Mouse (Mus musculus) MEL (cell line): ENCODE measurements around the gene Gm40193. TPM values are rescaled to one million over a fixed set of nuclear protein-coding genes. Genes with fewer than 3 reads are reported as not detected.
A peak's percentile ranks its signal among the peaks of the same experiment; 100 is the strongest.

Experiments
- DNase-seq: peaks from one replicate; pipeline ENCODE4 v3.0.0; 2011; ENCODE audit warnings: low read depth, low spot score
- H3K27ac ChIP-seq: 2 replicates; pipeline ENCODE4 v1.5.1; 2012; ENCODE audit warnings: low read depth, mild to moderate bottlenecking, control low read depth, low read length, moderate library complexity; ENCODE audit not compliant: control insufficient read depth
- H3K27me3 ChIP-seq, 2 experiments: fragments of 150-350 bp in 1 of 2; sonication (generic) in 1 of 2; 2 replicates each; pipeline ENCODE4 v1.6.1; 2012; ENCODE audit warnings: low read length in 2 of 2, mild to moderate bottlenecking in 2 of 2, improper control_type of control experiment in 1 of 2, moderate library complexity in 1 of 2; ENCODE audit not compliant: insufficient read depth in 2 of 2, control insufficient read depth in 1 of 2
- H3K36me3 ChIP-seq, 2 experiments: 2 replicates each; pipeline ENCODE4 v1.6.1; 2012 to 2014; ENCODE audit warnings: low read length in 2 of 2, improper control_type of control experiment in 1 of 2, inconsistent platforms in 1 of 2, mild to moderate bottlenecking in 1 of 2; ENCODE audit not compliant: insufficient read depth in 2 of 2, control insufficient read depth in 1 of 2
- H3K4me1 ChIP-seq, 2 experiments: fragments of 150-350 bp in 1 of 2; sonication (generic) in 1 of 2; 2 replicates each; pipeline ENCODE4 v1.6.1; 2012; ENCODE audit warnings: low read length in 2 of 2, improper control_type of control experiment in 1 of 2, mild to moderate bottlenecking in 1 of 2; ENCODE audit not compliant: insufficient read depth in 2 of 2, control insufficient read depth in 1 of 2
- H3K4me3 ChIP-seq, 2 experiments: fragments of 150-350 bp in 1 of 2; sonication (generic) in 1 of 2; 2 replicates each; pipeline ENCODE4 v1.5.1; 2012; ENCODE audit warnings: low read depth in 2 of 2, low read length in 2 of 2, mild to moderate bottlenecking in 2 of 2, moderate library complexity in 2 of 2, control low read depth in 1 of 2, improper control_type of control experiment in 1 of 2; ENCODE audit not compliant: control insufficient read depth in 1 of 2, insufficient read depth in 1 of 2
- H3K79me2 ChIP-seq: 2 replicates; pipeline ENCODE4 v1.6.1; 2012; ENCODE audit warnings: mild to moderate bottlenecking, low read length, moderate library complexity; ENCODE audit not compliant: control insufficient read depth, poor library complexity, insufficient read depth
- H3K9ac ChIP-seq: 2 replicates; pipeline ENCODE4 v1.6.1; 2012; ENCODE audit warnings: low read depth, mild to moderate bottlenecking, control low read depth, low read length, moderate library complexity; ENCODE audit not compliant: control insufficient read depth, poor library complexity, severe bottlenecking
- H3K9me3 ChIP-seq: fragments of 150-350 bp; sonication (generic); replicated peaks from 2 replicates; pipeline ENCODE4 v1.6.1; 2012; ENCODE audit warnings: mild to moderate bottlenecking, low read length, improper control_type of control experiment, moderate library complexity; ENCODE audit not compliant: insufficient read depth
- BHLHE40 ChIP-seq: IDR thresholded peaks from 2 replicates; pipeline ENCODE4 v1.6.1; 2012; ENCODE audit warnings: low read depth, mild to moderate bottlenecking, inconsistent platforms, low read length, improper control_type of control experiment, borderline replicate concordance
- CHD2 ChIP-seq: IDR thresholded peaks from 2 replicates; pipeline ENCODE4 v1.6.1; 2011; ENCODE audit warnings: low read length, improper control_type of control experiment
- CTCF ChIP-seq, 3 experiments: IDR thresholded peaks in 2 of 3; conservative IDR thresholded peaks in 1 of 3; 2 replicates each; pipeline ENCODE4 v1.5.1; 2011 to 2012; ENCODE audit warnings: low read length in 3 of 3, low read depth in 2 of 3, mild to moderate bottlenecking in 2 of 3, improper control_type of control experiment in 1 of 3, inconsistent platforms in 1 of 3, mixed read lengths in 1 of 3, moderate library complexity in 1 of 3; ENCODE audit not compliant: control insufficient read depth in 1 of 3, insufficient read depth in 1 of 3, poor library complexity in 1 of 3, severe bottlenecking in 1 of 3
- ELF1 ChIP-seq: IDR thresholded peaks from 2 replicates; pipeline ENCODE4 v1.6.1; 2014; ENCODE audit warnings: low read depth, mild to moderate bottlenecking, inconsistent platforms, low read length, improper control_type of control experiment, moderate library complexity
- EP300 ChIP-seq, 2 experiments: IDR thresholded peaks; 2 replicates each; pipeline ENCODE4 v1.6.1; 2011; ENCODE audit warnings: improper control_type of control experiment in 2 of 2, low read length in 2 of 2, low read depth in 1 of 2, mild to moderate bottlenecking in 1 of 2
- ETS1 ChIP-seq: IDR thresholded peaks from 2 replicates; pipeline ENCODE4 v1.6.1; 2012; ENCODE audit warnings: low read depth, mild to moderate bottlenecking, inconsistent platforms, low read length, improper control_type of control experiment, moderate library complexity
- GATA1 ChIP-seq: IDR thresholded peaks from 2 replicates; pipeline ENCODE4 v1.6.1; 2011; ENCODE audit warnings: low read depth, low read length, improper control_type of control experiment
- HCFC1 ChIP-seq: IDR thresholded peaks from 2 replicates; pipeline ENCODE4 v1.6.1; 2012; ENCODE audit warnings: low read depth, mild to moderate bottlenecking, inconsistent platforms, low read length, improper control_type of control experiment, moderate library complexity
- JUND ChIP-seq: IDR thresholded peaks from 2 replicates; pipeline ENCODE4 v1.6.1; 2011; ENCODE audit warnings: low read depth, mild to moderate bottlenecking, improper control_type of control experiment, low read length
- KAT2A ChIP-seq: conservative IDR thresholded peaks from 2 replicates; pipeline ENCODE4 v1.6.1; 2012; ENCODE audit warnings: low read depth, low read length, improper control_type of control experiment, inconsistent platforms
- MAFK ChIP-seq: IDR thresholded peaks from 2 replicates; pipeline ENCODE4 v1.6.1; 2011; ENCODE audit warnings: low read depth, mild to moderate bottlenecking, low read length, improper control_type of control experiment, borderline replicate concordance
- MAX ChIP-seq: IDR thresholded peaks from 2 replicates; pipeline ENCODE4 v1.6.1; 2011; ENCODE audit warnings: low read length, improper control_type of control experiment
- MAZ ChIP-seq: IDR thresholded peaks from 2 replicates; pipeline ENCODE4 v1.6.1; 2012; ENCODE audit warnings: low read depth, mild to moderate bottlenecking, inconsistent platforms, low read length, improper control_type of control experiment
- MEF2A ChIP-seq: IDR thresholded peaks from 2 replicates; pipeline ENCODE4 v1.6.1; 2014; ENCODE audit warnings: low read depth, mild to moderate bottlenecking, inconsistent platforms, low read length, improper control_type of control experiment; ENCODE audit not compliant: poor library complexity, insufficient replicate concordance, severe bottlenecking; ENCODE audit errors: extremely low read depth
- MXI1 ChIP-seq: IDR thresholded peaks from 2 replicates; pipeline ENCODE4 v1.6.1; 2011; ENCODE audit warnings: mild to moderate bottlenecking, low read depth, low read length, improper control_type of control experiment
- MYB ChIP-seq: IDR thresholded peaks from 2 replicates; pipeline ENCODE4 v1.6.1; 2011; ENCODE audit warnings: mild to moderate bottlenecking, low read depth, low read length, improper control_type of control experiment
- MYC ChIP-seq: IDR thresholded peaks from 2 replicates; pipeline ENCODE4 v1.6.1; 2011; ENCODE audit warnings: low read depth, mild to moderate bottlenecking, low read length, improper control_type of control experiment, moderate library complexity
- NELFE ChIP-seq: IDR thresholded peaks from 2 replicates; pipeline ENCODE4 v1.6.1; 2011; ENCODE audit warnings: low read depth, low read length, improper control_type of control experiment
- NRF1 ChIP-seq: IDR thresholded peaks from 2 replicates; pipeline ENCODE4 v1.6.1; 2014; ENCODE audit warnings: low read depth, mild to moderate bottlenecking, inconsistent platforms, low read length, improper control_type of control experiment, moderate library complexity; ENCODE audit not compliant: poor library complexity, insufficient read depth, severe bottlenecking
- POLR2A ChIP-seq, 2 experiments: IDR thresholded peaks; 2 replicates each; pipeline ENCODE4 v1.6.1; 2011 to 2012; ENCODE audit warnings: low read length in 2 of 2, mild to moderate bottlenecking in 2 of 2, control low read depth in 1 of 2, improper control_type of control experiment in 1 of 2, low read depth in 1 of 2, moderate library complexity in 1 of 2; ENCODE audit not compliant: control insufficient read depth in 1 of 2, insufficient read depth in 1 of 2, poor library complexity in 1 of 2
- POLR2AphosphoS2 ChIP-seq: IDR thresholded peaks from 2 replicates; pipeline ENCODE4 v1.6.1; 2011; ENCODE audit warnings: low read length, improper control_type of control experiment
- POLR2AphosphoS5 ChIP-seq: IDR thresholded peaks from 2 replicates; pipeline ENCODE4 v1.6.1; 2012; ENCODE audit warnings: low read depth, borderline replicate concordance, mild to moderate bottlenecking, inconsistent platforms, low read length, moderate library complexity, mixed read lengths
- RAD21 ChIP-seq: IDR thresholded peaks from 2 replicates; pipeline ENCODE4 v1.6.1; 2011; ENCODE audit warnings: mild to moderate bottlenecking, low read depth, low read length, improper control_type of control experiment
- RCOR1 ChIP-seq: IDR thresholded peaks from 2 replicates; pipeline ENCODE4 v1.6.1; 2012; ENCODE audit warnings: low read depth, mild to moderate bottlenecking, inconsistent platforms, low read length, improper control_type of control experiment
- SIN3A ChIP-seq: IDR thresholded peaks from 2 replicates; pipeline ENCODE4 v1.6.1; 2012; ENCODE audit warnings: low read length, improper control_type of control experiment, inconsistent platforms
- SMC3 ChIP-seq: IDR thresholded peaks from 2 replicates; pipeline ENCODE4 v1.6.1; 2011; ENCODE audit warnings: low read depth, low read length, improper control_type of control experiment
- TAL1 ChIP-seq: IDR thresholded peaks from 2 replicates; pipeline ENCODE4 v1.6.1; 2012; ENCODE audit warnings: mild to moderate bottlenecking, inconsistent platforms, low read length, moderate library complexity, mixed read lengths
- TBP ChIP-seq: IDR thresholded peaks from 2 replicates; pipeline ENCODE4 v1.8.0; 2011; ENCODE audit warnings: low read depth, low read length, improper control_type of control experiment
- TCF12 ChIP-seq: IDR thresholded peaks from 2 replicates; pipeline ENCODE4 v1.6.1; 2014; ENCODE audit warnings: low read depth, mild to moderate bottlenecking, inconsistent platforms, low read length, improper control_type of control experiment, moderate library complexity
- UBTF ChIP-seq: IDR thresholded peaks from 2 replicates; pipeline ENCODE4 v1.6.1; 2012; ENCODE audit warnings: low read depth, mild to moderate bottlenecking, inconsistent platforms, low read length, improper control_type of control experiment, moderate library complexity, borderline replicate concordance; ENCODE audit not compliant: insufficient read depth
- USF1 ChIP-seq: IDR thresholded peaks from 2 replicates; pipeline ENCODE4 v1.6.1; 2014; ENCODE audit warnings: low read depth, mild to moderate bottlenecking, inconsistent platforms, low read length, improper control_type of control experiment, moderate library complexity
- USF2 ChIP-seq, 2 experiments: IDR thresholded peaks; 2 replicates each; pipeline ENCODE4 v1.6.1; 2011 to 2012; ENCODE audit warnings: improper control_type of control experiment in 2 of 2, low read length in 2 of 2, borderline replicate concordance in 1 of 2, inconsistent platforms in 1 of 2, low read depth in 1 of 2, mild to moderate bottlenecking in 1 of 2; ENCODE audit not compliant: insufficient read depth in 1 of 2
- ZC3H11A ChIP-seq: IDR thresholded peaks from 2 replicates; pipeline ENCODE4 v1.6.1; 2012; ENCODE audit warnings: low read depth, mild to moderate bottlenecking, inconsistent platforms, low read length, improper control_type of control experiment
- ZKSCAN1 ChIP-seq: IDR thresholded peaks from 2 replicates; pipeline ENCODE4 v1.6.1; 2012; ENCODE audit warnings: low read depth, mild to moderate bottlenecking, inconsistent platforms, low read length, improper control_type of control experiment, moderate library complexity
- ZMIZ1 ChIP-seq: IDR thresholded peaks from 2 replicates; pipeline ENCODE4 v1.6.1; 2012; ENCODE audit warnings: low read depth, mild to moderate bottlenecking, inconsistent platforms, low read length, improper control_type of control experiment, moderate library complexity
- ZNF384 ChIP-seq: IDR thresholded peaks from 2 replicates; pipeline ENCODE4 v1.6.1; 2012; ENCODE audit warnings: low read depth, mild to moderate bottlenecking, inconsistent platforms, low read length, improper control_type of control experiment
- polyA plus RNA-seq, 2 experiments: library from polyadenylated mRNA; stranded (reverse) in 1 of 2; unstranded in 1 of 2; fragments of >175 nt in 1 of 2; fragments of >200 nt in 1 of 2; gene quantifications; 2 replicates each; pipeline versions ENCODE4 v1.2.1 to v1.2.4; 2012; ENCODE audit warnings: low replicate concordance in 2 of 2, low read depth in 1 of 2; ENCODE audit not compliant: insufficient read length in 2 of 2, insufficient read depth in 1 of 2, missing spikeins in 1 of 2
- total RNA-seq: library from RNA; depleted of rRNA; stranded (reverse); fragments of 300-350 nt; gene quantifications from 2 replicates; pipeline ENCODE4 v1.2.3, GENCODE M21; 2012

Gene Gm40193
- total and polyA plus RNA-seq, 3 experiments, result not detected

- peak; percentile 92 for DNase-seq
- Histone ChIP-seq H3K27me3 (no peaks in the 10 kb centered on the region), H3K4me1 (peaks cover 0 to 27% of the 10 kb centered on the region in 2 experiments; a peak in 3 of 4 replicates), H3K4me3 (peak within 1 kb of the TSS; percentile 73 to 75), H3K36me3 (peaks cover 0 to 19% of the 10 kb centered on the region in 2 experiments; a peak in 2 of 4 replicates), H3K79me2 (peaks cover 23% of the 10 kb centered on the region), H3K27ac (peak within 1 kb of the TSS; percentile 48), H3K9ac (peak within 1 kb of the TSS; percentile 83), H3K9me3 (no peaks in the 10 kb centered on the region)
- TF ChIP-seq TBP (no peak), MAFK (no peak), USF1 (peak; percentile 74), MEF2A (no peak), TCF12 (peak; percentile 63; the same call in 1 of the 2 replicates), USF2 (IDR thresholded peaks at IDR 0.05; ENCODE audit: borderline replicate concordance in 1 of 2, insufficient read depth in 1 of 2, low read depth in 1 of 2, low read length in 2 of 2) (no peak), CHD2 (no peak), ZNF384 (no peak), TAL1 (peak; percentile 25; the same call in 1 of the 2 replicates), BHLHE40 (no peak), POLR2A (IDR thresholded peaks at IDR 0.05; ENCODE audit: control insufficient read depth in 1 of 2, insufficient read depth in 1 of 2, low read depth in 1 of 2, low read length in 2 of 2, poor library complexity in 1 of 2) (peak; percentile 75 to 87), RCOR1 (no peak), NRF1 (peak; percentile 97), HCFC1 (peak; percentile 21), RAD21 (no peak), JUND (no peak), MYC (0 out of 2 replicates have a peak, but pooled peaks have one; percentile 16), ETS1 (no peak; the same call in 1 of the 2 replicates), GATA1 (peak; percentile 20; the same call in 1 of the 2 replicates), ELF1 (no peak), ZKSCAN1 (no peak), POLR2AphosphoS5 (no peak), SIN3A (peak; percentile 80), SMC3 (no peak), NELFE (peak; percentile 89), POLR2AphosphoS2 (peak; percentile 43; the same call in 1 of the 2 replicates), MAZ (peak; percentile 85), ZMIZ1 (peak; percentile 71; the same call in 1 of the 2 replicates), KAT2A (no peak), MAX (peak; percentile 78), UBTF (no peak), MYB (no peak), MXI1 (peak; percentile 87), EP300 (IDR thresholded peaks at IDR 0.05; ENCODE audit: low read depth in 1 of 2, low read length in 2 of 2) (no peak), CTCF (IDR thresholded peaks at IDR 0.05 in 2 of 3, conservative IDR thresholded peaks at IDR 0.05 in 1 of 3; ENCODE audit: control insufficient read depth in 1 of 3, insufficient read depth in 1 of 3, low read depth in 2 of 3, low read length in 3 of 3, poor library complexity in 1 of 3, severe bottlenecking in 1 of 3) (peak in 1 of 3 experiments; percentile 8; a peak in 1 of 6 replicates), ZC3H11A (no peak)
Observed at GRCm38 (mm10) chr11:70562287-70562994, 29.7 kb upstream of the Gm40193 start, which contains the start of gene Mink1. Gene Mink1, plus strand, starts transcription at chr11:70562881.
